Mouse (Mus musculus) liver, adult (tissue): ENCODE measurements around the gene Csnk1g1.

Source experiments
- GATA4 ChIP-seq: IDR thresholded peaks from 2 replicates; pipeline ENCODE4 v1.6.1; 2014; ENCODE audit warnings: mild to moderate bottlenecking, low read length; ENCODE audit not compliant: insufficient replicate concordance

Gene Csnk1g1

DNA sequence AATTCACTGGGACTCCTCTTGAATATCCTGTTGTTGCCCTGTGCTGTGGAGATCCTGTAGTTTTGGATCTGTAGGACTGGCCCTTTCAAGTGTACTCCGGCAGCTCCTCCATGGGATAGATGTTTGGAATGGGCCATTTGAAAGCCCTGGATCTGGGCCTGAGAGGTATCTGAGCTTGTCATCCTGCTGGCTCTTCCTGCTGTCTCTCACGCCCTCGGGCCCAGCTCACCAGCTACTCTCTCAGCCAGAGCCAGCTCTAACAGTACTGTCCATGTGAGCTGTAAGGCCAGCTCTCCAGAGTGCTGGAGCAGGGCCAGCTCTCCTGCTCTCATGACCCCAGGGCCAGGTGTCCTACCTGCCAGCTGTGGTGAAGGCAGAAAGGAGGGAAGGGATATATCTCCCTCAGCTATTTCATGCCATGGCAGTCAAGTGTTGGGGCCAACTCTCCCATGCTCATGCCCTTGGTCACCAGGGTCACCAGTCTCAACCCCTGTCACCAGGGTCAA is 42.4 kb downstream of the Csnk1g1 start:
- TF ChIP-seq GATA4, result no peak

- no peak for TF ChIP-seq GATA4
Measured at GRCm38 (mm10) chr9:65970009-65970408, 61.3 kb downstream of the Csnk1g1 start.

DNA sequence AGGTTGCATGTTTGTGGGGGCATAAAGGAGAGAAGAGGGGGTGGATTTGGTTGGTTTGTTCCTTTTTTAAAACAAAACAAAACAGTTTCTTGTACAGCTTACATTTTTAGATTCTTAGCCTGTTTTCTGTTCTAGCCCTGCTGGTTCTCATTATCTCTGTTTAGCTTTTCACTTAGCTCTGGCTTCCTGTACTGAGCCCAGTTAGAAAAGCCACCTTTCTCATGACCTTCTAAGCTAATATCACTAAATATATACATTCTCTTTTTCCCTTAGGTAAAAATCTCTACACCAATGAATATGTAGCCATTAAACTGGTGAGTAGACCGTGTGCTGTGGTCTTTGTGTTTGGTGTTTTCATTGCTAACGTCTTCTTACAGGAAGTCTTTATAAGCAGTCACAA is 64.5 kb downstream of the Csnk1g1 start:
- no peak for TF ChIP-seq GATA4

DNA sequence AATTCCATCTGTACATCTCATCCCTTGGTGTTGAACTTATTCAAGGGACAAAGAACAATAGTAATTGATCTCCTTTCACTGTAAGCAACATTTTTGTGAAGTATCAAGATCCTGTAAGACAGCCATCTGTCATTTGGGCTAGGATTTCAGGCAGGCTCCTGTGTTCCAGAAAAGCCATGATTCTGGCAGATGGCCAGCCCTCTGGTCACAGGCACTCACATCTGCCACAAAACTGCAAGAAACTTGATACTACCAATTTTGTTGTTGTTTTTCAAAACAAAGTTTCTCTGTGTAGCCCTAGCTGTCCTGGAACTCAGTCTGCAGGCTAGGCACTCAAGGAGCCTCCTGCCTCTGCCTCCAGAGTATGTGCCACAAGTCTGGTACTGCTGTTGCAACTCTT is 67.2 kb downstream of the Csnk1g1 start:
- TF ChIP-seq GATA4, result no peak

DNA sequence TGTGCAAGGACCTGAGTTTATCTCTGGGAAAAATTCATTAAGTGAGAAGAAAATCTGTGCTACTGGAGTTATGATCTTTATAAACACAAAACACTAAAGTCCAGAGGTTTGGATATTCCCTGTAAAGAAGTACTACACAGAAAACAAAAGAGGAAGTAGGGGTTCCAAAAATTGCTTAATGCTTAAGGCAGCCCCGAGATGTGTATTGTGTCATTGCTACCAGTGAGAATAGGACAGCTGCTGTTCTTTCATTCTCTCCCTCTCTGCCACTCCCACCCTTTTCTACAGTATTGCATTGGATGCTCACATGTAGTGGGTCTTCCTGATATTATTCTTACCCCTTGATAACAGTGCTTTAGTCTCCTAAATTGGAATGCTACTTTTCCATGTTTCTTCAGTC is 74.1 kb downstream of the Csnk1g1 start:
- no peak for TF ChIP-seq GATA4

GRCm38 (mm10) chr9:65987021-65987420 is 78.3 kb downstream of the Csnk1g1 start:
- no peak for TF ChIP-seq GATA4

- TF ChIP-seq GATA4, result no peak
Measured at GRCm38 (mm10) chr9:65995603-65996376, 87.1 kb downstream of the Csnk1g1 start.

GRCm38 (mm10) chr9:65998965-65999364 is 90.2 kb downstream of the Csnk1g1 start:
- no peak for TF ChIP-seq GATA4

GRCm38 (mm10) chr9:66004380-66004779 is 95.7 kb downstream of the Csnk1g1 start:
- TF ChIP-seq GATA4, result no peak

- no peak for TF ChIP-seq GATA4
Measured at GRCm38 (mm10) chr9:66007603-66008202, 99.0 kb downstream of the Csnk1g1 start.

DNA sequence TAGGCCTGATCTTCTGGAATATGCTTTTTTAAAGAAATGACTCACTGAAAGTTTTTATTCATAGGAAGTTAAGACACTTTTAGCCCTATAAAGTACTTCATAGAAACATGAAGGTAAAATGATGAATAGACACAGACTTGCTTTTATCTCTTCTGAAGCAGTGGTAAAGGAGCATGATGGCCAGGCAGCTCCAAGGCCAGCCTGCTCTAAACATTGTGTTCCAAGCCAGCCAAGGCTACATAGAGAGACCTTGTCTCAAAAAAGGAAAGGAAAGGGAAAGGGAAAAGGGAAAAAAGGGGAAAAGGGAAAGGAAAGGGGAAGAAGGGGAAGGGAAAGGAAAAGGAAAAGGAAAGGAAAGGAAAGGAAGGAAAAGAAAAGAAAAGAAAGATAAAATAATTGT is 111.9 kb downstream of the Csnk1g1 start:
- TF ChIP-seq GATA4, result no peak

DNA sequence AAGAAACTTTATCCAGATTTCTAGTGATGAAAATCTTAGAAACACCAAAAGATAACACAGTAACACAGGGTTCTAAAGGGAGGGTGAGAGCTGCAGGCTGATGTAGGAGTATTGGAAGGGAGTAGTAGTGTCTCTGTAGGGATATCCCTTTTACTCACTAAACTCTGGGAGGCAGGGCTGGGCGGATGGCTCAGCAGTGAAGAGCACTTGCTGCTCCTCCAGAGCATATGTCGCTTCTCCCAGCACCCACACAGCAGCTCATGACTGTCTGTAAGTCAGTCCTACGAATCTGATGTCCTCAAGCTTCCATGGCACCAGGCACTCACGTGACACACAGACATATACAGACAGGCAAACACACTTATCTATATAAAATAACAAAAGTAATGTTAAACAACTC is 129.4 kb downstream of the Csnk1g1 start:
- TF ChIP-seq GATA4, result no peak

- TF ChIP-seq GATA4, result no peak
Measured at GRCm38 (mm10) chr9:66038581-66038980, 129.9 kb downstream of the Csnk1g1 start.

- TF ChIP-seq GATA4, result no peak
Measured at GRCm38 (mm10) chr9:66039290-66039689, 130.6 kb downstream of the Csnk1g1 start.

DNA sequence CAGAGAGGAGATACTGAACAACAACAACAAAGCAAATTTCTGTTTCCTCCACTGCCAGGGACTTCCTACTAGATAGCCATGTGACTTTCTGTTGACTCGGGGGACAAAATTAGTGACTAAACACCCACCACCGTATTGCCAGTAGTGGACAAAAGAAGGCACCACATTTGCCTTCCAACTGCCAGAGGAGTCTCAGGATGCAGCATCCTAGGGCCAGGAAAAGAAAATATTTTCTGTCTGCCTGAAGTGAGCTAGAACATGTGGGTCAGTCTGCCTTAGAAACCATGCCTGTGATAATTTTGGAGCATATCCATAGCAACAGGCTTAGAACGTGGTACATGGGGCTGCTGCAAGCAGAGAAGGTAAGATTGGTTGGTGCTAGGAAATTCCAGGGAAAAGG is 132.1 kb downstream of the Csnk1g1 start:
- no peak for TF ChIP-seq GATA4

DNA sequence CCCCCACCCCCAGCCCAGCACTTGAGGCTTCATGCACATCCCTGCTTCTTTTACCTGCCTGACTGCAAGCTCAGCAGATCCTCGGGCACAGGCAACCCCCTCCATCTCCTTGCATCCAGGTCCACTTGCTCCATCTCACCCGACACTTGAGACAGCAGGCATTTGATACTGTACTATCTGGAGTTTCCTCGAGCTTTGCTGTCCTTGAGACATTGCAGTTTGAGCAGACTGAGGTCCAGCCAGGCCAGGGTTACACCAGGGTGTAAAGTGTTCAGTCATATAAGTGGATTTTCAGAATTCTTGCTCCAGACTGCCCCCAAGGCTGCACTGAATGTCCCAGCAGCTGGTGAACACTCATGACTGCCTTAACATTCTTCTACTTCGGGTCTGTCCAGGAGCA is 133.6 kb downstream of the Csnk1g1 start:
- no peak for TF ChIP-seq GATA4
